Comparison of ENCODE assay signal across 9 mouse cellular contexts in genomic region chr11:86199733-86200132, GRCm38 (mm10). TPM values are rescaled to one million over a fixed set of nuclear protein-coding genes. Genes with fewer than 3 reads are reported as not detected.
DNase-seq lines count a peak whose midpoint lies in the region; ATAC-seq and TF ChIP-seq lines count a peak whose summit lies in the region.
"Had no signal": no experiment of that assay in that cellular context is flagged by ENCODE, and none has a peak within 500 bp of the region (broad histone marks: within the 10 kb centered on the region; RNA-seq: fewer than 3 reads in every experiment).

No protein-coding gene starts in this region.

- ATAC-seq in hindbrain, embryonic 16.5 days, result no peak

- WGBS in hindbrain, embryonic 10.5 days, result 73% methylated on average over 4 of the region's 4 CpGs
- WGBS in hindbrain, embryonic 16.5 days, result 55% methylated on average over 4 of the region's 4 CpGs
- WGBS in limb, embryonic 10.5 days, result 65% methylated on average over 4 of the region's 4 CpGs

- no peaks in the 10 kb centered on the region for H3K27me3 ChIP-seq in hindbrain, embryonic 10.5 days (ENCODE audit: insufficient read depth, poor library complexity, severe bottlenecking)
- H3K27me3 ChIP-seq in hindbrain, embryonic 16.5 days (replicated peaks; ENCODE audit: control insufficient read depth, insufficient read depth, low read length), result no peaks in the 10 kb centered on the region
- H3K27me3 ChIP-seq in C2C12 (ENCODE audit: control insufficient read depth, insufficient read depth, insufficient read length), result no peaks in the 10 kb centered on the region
- H3K27me3 ChIP-seq in limb, embryonic 10.5 days (ENCODE audit: low read depth, poor library complexity, severe bottlenecking), result no peaks in the 10 kb centered on the region

- H3K4me1 ChIP-seq in hindbrain, embryonic 10.5 days (replicated peaks), result peaks cover 20% of the 10 kb centered on the region
- peaks cover 6% of the 10 kb centered on the region for H3K4me1 ChIP-seq in hindbrain, embryonic 16.5 days (ENCODE audit: control insufficient read depth, insufficient read depth, low read depth, low read length)
- no peaks in the 10 kb centered on the region for H3K4me1 ChIP-seq in embryonic fibroblast, embryonic 13.5 days (ENCODE audit: control insufficient read depth, insufficient read depth, low read length)
- H3K4me1 ChIP-seq in limb, embryonic 10.5 days, result peaks cover 19% of the 10 kb centered on the region

- H3K36me3 ChIP-seq in hindbrain, embryonic 10.5 days, result peaks cover 64% of the 10 kb centered on the region
- peaks cover 7% of the 10 kb centered on the region for H3K36me3 ChIP-seq in hindbrain, embryonic 16.5 days (ENCODE audit: control insufficient read depth, insufficient read depth, low read length)
- peaks cover 46% of the 10 kb centered on the region for H3K36me3 ChIP-seq in C2C12 (ENCODE audit: control insufficient read depth, insufficient read depth)
- H3K36me3 ChIP-seq in limb, embryonic 10.5 days, result peaks cover 60% of the 10 kb centered on the region

- peaks cover 40% of the 10 kb centered on the region for H3K79me3 ChIP-seq in C2C12 (ENCODE audit: low read depth)

- no peak overlapping the region; the same call in 1 of the 2 replicates for H3K27ac ChIP-seq in hindbrain, embryonic 10.5 days
- H3K27ac ChIP-seq in hindbrain, embryonic 16.5 days (ENCODE audit: low read depth, low read length), result no peak overlapping the region
- no peak overlapping the region for H3K27ac ChIP-seq in embryonic fibroblast, embryonic 13.5 days (ENCODE audit: insufficient read depth, low read length)
- no peak overlapping the region for H3K27ac ChIP-seq in limb, embryonic 10.5 days

- peak overlapping the region; percentile 73 for H3K4me3 ChIP-seq in hindbrain, embryonic 10.5 days
- no peak overlapping the region for H3K4me3 ChIP-seq in hindbrain, embryonic 16.5 days (ENCODE audit: low read length)
- peak overlapping the region; percentile 93 for H3K4me3 ChIP-seq in C2C12 (ENCODE audit: insufficient read depth, poor library complexity, severe bottlenecking)
- peak overlapping the region; percentile 11; the same call in 1 of the 2 replicates for H3K4me3 ChIP-seq in embryonic fibroblast, embryonic 13.5 days (ENCODE audit: insufficient read depth, low read length)
- peak overlapping the region; percentile 80 for H3K4me3 ChIP-seq in limb, embryonic 10.5 days

- H3K79me2 ChIP-seq in C2C12 (ENCODE audit: control insufficient read depth, insufficient read depth), result peaks cover 53% of the 10 kb centered on the region

- H3K9me3 ChIP-seq in hindbrain, embryonic 10.5 days, result peaks cover 22% of the 10 kb centered on the region
- H3K9me3 ChIP-seq in hindbrain, embryonic 16.5 days (ENCODE audit: control insufficient read depth, low read length), result peaks cover 7% of the 10 kb centered on the region
- peaks cover 11% of the 10 kb centered on the region; the same call in 1 of the 2 replicates for H3K9me3 ChIP-seq in limb, embryonic 10.5 days (replicated peaks)

- no peak for TF ChIP-seq POLR2A in embryonic fibroblast, embryonic 13.5 days (IDR thresholded peaks at IDR 0.05; ENCODE audit: low read depth, low read length)

- no peak for TF ChIP-seq CTCF in C2C12 (IDR thresholded peaks at IDR 0.05; ENCODE audit: control insufficient read depth, insufficient read depth, insufficient read length)
- TF ChIP-seq CTCF in embryonic fibroblast, embryonic 13.5 days (IDR thresholded peaks at IDR 0.05; ENCODE audit: borderline replicate concordance, insufficient read depth, low read length), result no peak

- H3K9ac ChIP-seq in hindbrain, embryonic 16.5 days (ENCODE audit: low read depth, low read length), result no peak overlapping the region

- H3ac ChIP-seq in C2C12 (ENCODE audit: control insufficient read depth, insufficient read length, low read depth), result no peak overlapping the region

- no peak overlapping the region for H3K4me2 ChIP-seq in hindbrain, embryonic 16.5 days (ENCODE audit: low read length)

- no peak for DNase-seq in hindbrain, embryonic 10.5 days (ENCODE audit: low spot score)
- DNase-seq in limb, embryonic 10.5 days (ENCODE audit: low spot score), result no peak
- DNase-seq in right cerebral cortex, postnatal 25 days, result no peak
- DNase-seq in thymus, postnatal 0 days (ENCODE audit: low spot score), result no peak
- no peak for DNase-seq in layer of hippocampus, postnatal 14 days (ENCODE audit: low spot score in 2 of 2)
- DNase-seq: heart, postnatal 4 days had no signal

TF ChIP-seq in C2C12, 6 proteins besides CTCF, POLR2A, EP300 and RAD21:
- TF ChIP-seq USF1 (IDR thresholded peaks at IDR 0.05; ENCODE audit: low read depth) (no peak), MYOD1 (IDR thresholded peaks at IDR 0.05; ENCODE audit: control insufficient read depth, insufficient read length, low read depth) (no peak), FOSL1 (IDR thresholded peaks at IDR 0.05; ENCODE audit: insufficient read depth, low read length, poor library complexity, severe bottlenecking) (no peak), MYOG (IDR thresholded peaks at IDR 0.05; ENCODE audit: control insufficient read depth, extremely low read depth, insufficient read length) (no peak), MAX (IDR thresholded peaks at IDR 0.05) (no peak), CEBPB (IDR thresholded peaks at IDR 0.05; ENCODE audit: low read depth) (no peak)

RNA-seq across cellular contexts. Expression of gene Brip1, which starts 1.3 kb away (rescaled TPM):
- polyA plus RNA-seq in hindbrain, embryonic 10.5 days (2016; fragmentation: Nextera tagmentation; extraction: Ambion mirVana), result 8.7 and 12.4 TPM in 2 replicates
- polyA plus RNA-seq in hindbrain, embryonic 16.5 days (2015; fragmentation: Nextera tagmentation; extraction: Ambion mirVana), result 1.7 and 2.1 TPM in 2 replicates
- polyA plus RNA-seq in C2C12 (2012; fragmentation: generic; extraction: Trizol), result 3.0 TPM
- polyA plus RNA-seq in embryonic fibroblast, embryonic 13.5 days (2011; ENCODE audit: insufficient read length, low read depth, missing spikeins), result 6.0 and 8.5 TPM in 2 replicates
- polyA plus RNA-seq in limb, embryonic 10.5 days (2016; fragmentation: Nextera tagmentation; extraction: Ambion mirVana), result 11.4 and 12.6 TPM in 2 replicates
- polyA plus RNA-seq in thymus, postnatal 0 days (2015; fragmentation: Nextera tagmentation; extraction: Ambion mirVana), result 10.3 and 11.3 TPM in 2 replicates
- total RNA-seq in layer of hippocampus, postnatal 14 days (2021), result under 1 TPM; 0.32 to 0.45 TPM

RNA-seq across cellular contexts. Expression of gene Ints2, which starts 57.6 kb away (rescaled TPM):
- 43.3 and 54.4 TPM in 2 replicates for polyA plus RNA-seq in hindbrain, embryonic 10.5 days (2016; fragmentation: Nextera tagmentation; extraction: Ambion mirVana)
- 15.8 and 18.7 TPM in 2 replicates for polyA plus RNA-seq in hindbrain, embryonic 16.5 days (2015; fragmentation: Nextera tagmentation; extraction: Ambion mirVana)
- polyA plus RNA-seq in C2C12 (2012; fragmentation: generic; extraction: Trizol), result 9.1 TPM
- polyA plus RNA-seq in embryonic fibroblast, embryonic 13.5 days (2011; ENCODE audit: insufficient read length, low read depth, missing spikeins), result 28.4 and 32.2 TPM in 2 replicates
- polyA plus RNA-seq in limb, embryonic 10.5 days (2016; fragmentation: Nextera tagmentation; extraction: Ambion mirVana), result 51.7 and 60.6 TPM in 2 replicates
- 18.4 and 19.1 TPM in 2 replicates for polyA plus RNA-seq in thymus, postnatal 0 days (2015; fragmentation: Nextera tagmentation; extraction: Ambion mirVana)
- 10 to 100 TPM; 26.1 to 26.3 TPM for total RNA-seq in layer of hippocampus, postnatal 14 days (2021)
